Mouse (Mus musculus) stomach, embryonic 14.5 days (tissue): ENCODE data around the gene Hipk2. TPM values are rescaled to one million over a fixed set of nuclear protein-coding genes. Genes with fewer than 3 reads are reported as not detected.

Experiments used
- ATAC-seq: fragments of 200-750 bp; cut with Nextera tagmentation; 2 replicates; pipeline ENCODE4 v1.8.0; 2017; ENCODE audit warnings: low read depth, moderate TSS enrichment; ENCODE audit not compliant: insufficient number of reproducible peaks, insufficient read depth, low FRiP score
- H3K27ac ChIP-seq: fragments of 300-500 bp; sonication (generic); 2 replicates; pipeline ENCODE4 v1.5.1; 2014; ENCODE audit warnings: mild to moderate bottlenecking, low read length, moderate library complexity, mixed read lengths
- H3K27me3 ChIP-seq: fragments of 300-500 bp; sonication (generic); 2 replicates; pipeline ENCODE4 v1.6.1; 2014; ENCODE audit warnings: low read length, control low read depth, mixed read lengths; ENCODE audit not compliant: control insufficient read depth, insufficient read depth
- H3K36me3 ChIP-seq: fragments of 300-500 bp; sonication (generic); 2 replicates; pipeline ENCODE4 v1.6.1; 2014; ENCODE audit warnings: mild to moderate bottlenecking, control low read depth, low read length, moderate library complexity, mixed read lengths; ENCODE audit not compliant: control insufficient read depth, insufficient read depth
- H3K4me1 ChIP-seq: fragments of 300-500 bp; sonication (generic); 2 replicates; pipeline ENCODE4 v1.6.1; 2014; ENCODE audit warnings: low read length, control low read depth, mixed read lengths; ENCODE audit not compliant: control insufficient read depth, insufficient read depth
- H3K4me2 ChIP-seq: fragments of 300-500 bp; sonication (generic); replicated peaks from 2 replicates; pipeline ENCODE4 v1.6.1; 2014; ENCODE audit warnings: low read depth, low read length, control low read depth
- H3K4me3 ChIP-seq: fragments of 300-500 bp; sonication (generic); 2 replicates; pipeline ENCODE4 v1.5.1; 2014; ENCODE audit warnings: low read depth, low read length, control low read depth
- H3K9ac ChIP-seq: fragments of 300-500 bp; sonication (generic); replicated peaks from 2 replicates; pipeline ENCODE4 v1.6.1; 2014; ENCODE audit warnings: low read depth, mild to moderate bottlenecking, control low read depth, low read length, moderate library complexity, mixed read lengths
- H3K9me3 ChIP-seq: fragments of 300-500 bp; sonication (generic); 2 replicates; pipeline ENCODE4 v1.6.1; 2016; ENCODE audit warnings: low read depth, low read length, control low read depth; ENCODE audit not compliant: control insufficient read depth
- WGBS: fragments of 180-500 bp; shearing (Covaris S2); extraction: QIAGEN DNeasy Blood & Tissue Kit; methylation state at CpG from one replicate; pipeline ENCODE4 v1.1.7; 2014; 5-methylcytosine and 5-hydroxymethylcytosine counted together
- polyA plus RNA-seq: library from polyadenylated mRNA; unstranded; fragments of >200 nt; fragmentation: Nextera tagmentation; extraction: Ambion mirVana; gene quantifications from 2 replicates; pipeline ENCODE4 v1.2.1, GENCODE M21; 2014

Hipk2 gene
- polyA plus RNA-seq, 1 experiment from 2014 or later, result 34.3 TPM

- no peaks in the 10 kb centered on the region for H3K36me3 ChIP-seq
- peak; percentile 35; the same call in 1 of the 2 replicates for ATAC-seq
- no peaks in the 10 kb centered on the region for H3K9me3 ChIP-seq
- no peak overlapping the region for H3K9ac ChIP-seq
- no peak overlapping the region for H3K4me3 ChIP-seq
- H3K27me3 ChIP-seq, result no peaks in the 10 kb centered on the region
- H3K4me2 ChIP-seq, result no peak overlapping the region
- 86% methylated on average over 4 of the region's 4 CpGs for WGBS
- 0 out of 2 replicates have a peak, but pooled peaks cover 4% of the 10 kb centered on the region for H3K4me1 ChIP-seq
- H3K27ac ChIP-seq, result no peak overlapping the region
Measured at GRCm38 (mm10) chr6:38900479-38901126, 24.6 kb upstream of the Hipk2 start.

GRCm38 (mm10) chr6:38900073-38900472 is 24.1 kb upstream of the Hipk2 start:
- no peak overlapping the region for H3K4me2 ChIP-seq
- H3K36me3 ChIP-seq, result no peaks in the 10 kb centered on the region
- 0 out of 2 replicates have a peak, but pooled peaks cover 4% of the 10 kb centered on the region for H3K4me1 ChIP-seq
- no peak; the same call in 1 of the 2 replicates for ATAC-seq
- H3K27ac ChIP-seq, result no peak overlapping the region
- WGBS, result 87% methylated on average over 4 of the region's 4 CpGs
- no peak overlapping the region for H3K4me3 ChIP-seq
- no peaks in the 10 kb centered on the region for H3K9me3 ChIP-seq
- no peak overlapping the region for H3K9ac ChIP-seq
- no peaks in the 10 kb centered on the region for H3K27me3 ChIP-seq

GRCm38 (mm10) chr6:38893615-38894014 is 17.6 kb upstream of the Hipk2 start:
- Histone ChIP-seq H3K9ac (no peak overlapping the region), H3K4me2 (no peak overlapping the region), H3K27me3 (no peaks in the 10 kb centered on the region), H3K36me3 (no peaks in the 10 kb centered on the region), H3K27ac (no peak overlapping the region), H3K9me3 (no peaks in the 10 kb centered on the region), H3K4me3 (no peak overlapping the region), H3K4me1 (0 out of 2 replicates have a peak, but pooled peaks cover 2% of the 10 kb centered on the region)
- ATAC-seq, result no peak
- 59% methylated on average over 3 of the region's 3 CpGs for WGBS

GRCm38 (mm10) chr6:38892017-38892416 is 16.1 kb upstream of the Hipk2 start:
- 69% methylated on average over 2 of the region's 2 CpGs for WGBS
- no peaks in the 10 kb centered on the region for H3K9me3 ChIP-seq
- no peak overlapping the region for H3K9ac ChIP-seq
- H3K4me2 ChIP-seq, result no peak overlapping the region
- H3K36me3 ChIP-seq, result no peaks in the 10 kb centered on the region
- no peak overlapping the region for H3K4me3 ChIP-seq
- ATAC-seq, result no peak
- no peaks in the 10 kb centered on the region for H3K4me1 ChIP-seq
- no peaks in the 10 kb centered on the region for H3K27me3 ChIP-seq
- no peak overlapping the region for H3K27ac ChIP-seq

- no peak for ATAC-seq
- no peak overlapping the region for H3K4me2 ChIP-seq
- no peaks in the 10 kb centered on the region for H3K4me1 ChIP-seq
Measured at GRCm38 (mm10) chr6:38889156-38889555, 13.2 kb upstream of the Hipk2 start.

GRCm38 (mm10) chr6:38887436-38887835 is 11.5 kb upstream of the Hipk2 start:
- no peaks in the 10 kb centered on the region for H3K36me3 ChIP-seq
- H3K4me3 ChIP-seq, result no peak overlapping the region
- no peaks in the 10 kb centered on the region for H3K27me3 ChIP-seq
- ATAC-seq, result no peak
- no peak overlapping the region for H3K4me2 ChIP-seq
- H3K27ac ChIP-seq, result no peak overlapping the region
- whole genome bisulfite sequencing, result 89% methylated on average over 4 of the region's 4 CpGs
- peaks cover 13% of the 10 kb centered on the region for H3K4me1 ChIP-seq
- no peak overlapping the region for H3K9ac ChIP-seq
- H3K9me3 ChIP-seq, result no peaks in the 10 kb centered on the region

More at GRCm38 (mm10) chr6:38889156-38889555, 13.2 kb upstream of the Hipk2 start:
- Histone ChIP-seq H3K9ac (no peak overlapping the region), H3K27ac (no peak overlapping the region), H3K9me3 (no peaks in the 10 kb centered on the region), H3K27me3 (no peaks in the 10 kb centered on the region), H3K36me3 (no peaks in the 10 kb centered on the region), H3K4me3 (no peak overlapping the region)
- WGBS, result 72% methylated on average over 6 of the region's 6 CpGs

GRCm38 (mm10) chr6:38885132-38885531 is 9.2 kb upstream of the Hipk2 start:
- no peak overlapping the region for H3K27ac ChIP-seq
- WGBS, result 50% methylated on average over 1 of the region's 1 CpGs

GRCm38 (mm10) chr6:38884482-38884881 is 8.5 kb upstream of the Hipk2 start:
- Histone ChIP-seq H3K9ac (no peak overlapping the region), H3K4me3 (no peak overlapping the region), H3K9me3 (no peaks in the 10 kb centered on the region), H3K36me3 (no peaks in the 10 kb centered on the region), H3K4me1 (peaks cover 17% of the 10 kb centered on the region), H3K27me3 (no peaks in the 10 kb centered on the region), H3K4me2 (no peak overlapping the region), H3K27ac (no peak overlapping the region)
- WGBS, result 53% methylated on average over 3 of the region's 3 CpGs
- no peak for ATAC-seq

More at GRCm38 (mm10) chr6:38885132-38885531, 9.2 kb upstream of the Hipk2 start:
- H3K27me3 ChIP-seq, result no peaks in the 10 kb centered on the region
- H3K4me3 ChIP-seq, result no peak overlapping the region
- ATAC-seq, result no peak
- no peaks in the 10 kb centered on the region for H3K9me3 ChIP-seq
- H3K9ac ChIP-seq, result no peak overlapping the region
- no peaks in the 10 kb centered on the region for H3K36me3 ChIP-seq
- H3K4me2 ChIP-seq, result no peak overlapping the region
- peaks cover 17% of the 10 kb centered on the region for H3K4me1 ChIP-seq
